Mouse (Mus musculus): ENCODE data around the gene Exoc3l2.

DNA sequence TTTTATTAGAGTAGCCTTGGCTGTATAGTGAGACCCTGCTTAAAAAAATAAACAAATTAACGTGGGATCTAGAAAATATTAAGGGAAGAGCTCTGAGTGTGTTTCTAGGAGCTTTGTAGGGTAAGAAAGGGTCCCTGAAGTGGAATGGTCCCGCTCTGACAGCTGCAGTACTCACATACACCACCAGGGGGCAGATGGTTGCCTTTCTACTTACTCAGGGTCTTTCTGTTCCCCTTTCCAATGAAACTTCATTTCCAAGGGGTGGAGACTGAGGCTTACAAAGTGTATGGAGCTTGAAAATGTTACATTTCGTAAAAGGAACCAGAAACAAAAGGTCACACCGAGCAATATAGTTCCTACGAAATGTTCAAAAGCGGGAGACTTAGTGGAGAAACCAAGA is 1.6 kb upstream of the Exoc3l2 start:
- TF ChIP-seq CTCF (IDR thresholded peaks at IDR 0.05; ENCODE audit: low read depth) (peak; percentile 95), EP300 (optimal IDR thresholded peaks at IDR 0.05) (no peak)
